Mouse (Mus musculus): ENCODE measurements at regions not wholly inside any gene's neighbourhood (a gene's known extent, or its start where the extent isn't known, plus 50 kb on each side); places are given as distances from the start of the nearest gene placed in this dataset.

DNA sequence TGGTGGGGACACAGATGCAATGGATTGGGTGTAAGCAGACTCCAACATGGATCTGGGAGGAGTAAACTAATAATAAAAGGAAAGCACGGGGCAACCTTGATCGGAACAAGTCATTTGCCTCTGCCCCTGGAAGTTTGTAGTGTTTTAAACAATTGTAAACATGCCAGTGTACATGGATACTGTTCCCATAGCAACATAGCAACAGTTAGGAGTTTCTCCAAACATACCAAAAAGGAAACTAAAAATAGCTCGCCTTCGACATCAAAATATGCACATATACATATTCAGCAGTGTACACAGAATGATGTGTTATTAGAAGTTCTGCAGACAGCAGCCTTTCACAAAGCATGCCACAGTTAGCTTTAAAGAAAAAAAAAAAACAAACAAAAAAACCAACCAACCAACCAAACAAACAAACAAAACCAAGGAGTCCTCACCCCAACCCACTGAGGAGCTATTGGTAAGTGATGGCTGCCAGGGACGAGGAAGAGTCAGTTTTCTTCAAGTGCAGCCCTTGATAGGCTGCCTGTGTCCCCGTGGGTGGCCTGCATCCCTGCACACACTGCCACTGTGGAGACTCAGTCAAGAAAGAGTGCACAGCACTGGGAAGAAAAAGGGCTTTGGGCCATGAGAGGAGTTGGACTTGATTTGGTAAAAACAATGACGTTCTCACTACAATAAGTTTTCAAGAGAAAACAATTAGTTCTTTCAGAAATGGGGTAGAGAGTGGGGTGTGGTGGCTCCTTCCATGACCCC lies 54.8 kb upstream of the Peli1 start:
- no peak for DNase-seq (ENCODE audit: low spot score in 2 of 2)

DNA sequence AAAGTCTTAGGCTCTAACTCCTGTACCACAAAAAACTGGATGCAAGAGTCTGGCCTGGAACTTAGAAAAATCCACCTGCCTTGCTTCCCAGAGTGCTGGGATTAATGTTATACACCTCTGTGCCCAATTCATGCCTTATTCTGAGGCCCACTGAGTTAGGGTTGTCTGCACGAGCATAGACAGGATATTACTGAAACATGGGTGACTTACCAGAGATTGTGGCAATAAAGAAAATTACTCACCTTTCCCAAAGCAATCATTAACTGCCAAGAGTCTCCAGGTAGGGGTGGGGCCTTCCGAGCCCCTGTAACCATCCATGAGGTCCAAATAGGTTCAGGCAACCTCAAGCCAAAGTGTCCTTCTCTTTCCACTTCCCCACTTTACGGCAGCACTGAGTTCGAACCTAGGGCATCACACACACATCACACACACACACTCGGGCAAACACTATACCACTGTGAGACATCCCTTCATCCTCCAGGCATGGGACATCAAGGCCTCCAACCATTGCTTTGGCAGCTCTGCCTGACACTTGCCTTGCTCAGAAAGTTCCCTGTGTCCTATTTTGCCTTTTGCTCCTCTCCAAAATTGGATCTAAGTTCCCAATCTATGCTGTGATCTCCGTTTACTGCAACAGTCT lies 53.7 kb upstream of the Peli1 start:
- DNase-seq (ENCODE audit: low spot score in 2 of 2), result no peak

DNA sequence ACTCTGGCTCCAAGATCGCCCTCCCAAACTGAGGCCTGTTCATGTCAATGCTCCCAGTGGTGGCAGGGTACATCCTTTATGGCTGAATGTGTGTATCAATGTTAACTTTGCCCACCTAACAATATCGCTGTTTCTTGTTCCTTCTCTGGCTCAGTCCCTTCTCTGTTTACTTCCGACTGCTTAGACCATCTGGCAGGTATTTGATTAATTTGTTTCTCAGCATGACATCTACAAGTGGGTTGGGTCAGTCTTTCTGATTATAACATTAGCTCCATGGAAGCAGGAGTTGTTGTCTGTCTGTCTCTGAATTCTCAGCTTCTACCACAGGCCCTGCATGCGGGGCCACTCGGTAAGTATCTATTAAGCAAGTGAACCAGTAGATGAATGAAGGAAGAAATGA lies 49.9 kb upstream of the Peli1 start:
- no peak for DNase-seq (ENCODE audit: low spot score in 2 of 2)

All from frontal cortex, postnatal 25 days (tissue).